Mouse (Mus musculus) cerebral cortex, adult 2 months (tissue): ENCODE data around the gene Rps27.

Source experiments
- WGBS: fragments of 180-500 bp; shearing (Covaris S2); methylation state at CpG from one replicate; pipeline ENCODE4 v1.1.7; 2018; 5-methylcytosine and 5-hydroxymethylcytosine counted together

Gene Rps27

DNA sequence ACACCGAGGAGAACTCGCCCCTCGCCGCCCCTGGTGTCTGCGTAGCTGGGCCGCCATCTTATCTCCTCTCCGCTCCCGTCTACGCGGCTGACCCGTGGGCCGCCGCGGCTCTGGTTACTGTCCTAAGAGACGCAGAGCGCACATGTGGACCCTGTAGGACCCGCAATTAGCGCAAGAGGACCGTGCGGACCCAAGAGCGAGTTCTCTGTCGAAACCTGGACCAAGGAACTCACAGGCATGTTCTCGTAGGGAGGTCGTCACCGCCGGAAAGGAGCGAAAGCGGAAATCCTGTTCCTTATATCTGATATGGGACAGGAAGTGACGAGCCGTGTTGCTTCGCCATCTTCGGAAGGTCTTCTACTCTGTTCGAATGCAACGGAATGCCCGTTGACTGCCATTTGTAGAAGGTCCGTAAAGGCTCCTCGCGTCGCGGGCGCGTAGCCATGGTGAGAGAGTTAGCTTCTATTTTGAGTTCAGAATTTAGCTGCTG is at the start of gene Rps27, which contains the start of gene Rab13:
TSS of gene Rps27 (minus strand) at position 275 of the 490 bp plus-strand sequence.
TSS of gene Rab13 (plus strand) at position 319 of the 490 bp plus-strand sequence.
- WGBS, result under 1% methylated on average over 42 of the region's 42 CpGs

DNA sequence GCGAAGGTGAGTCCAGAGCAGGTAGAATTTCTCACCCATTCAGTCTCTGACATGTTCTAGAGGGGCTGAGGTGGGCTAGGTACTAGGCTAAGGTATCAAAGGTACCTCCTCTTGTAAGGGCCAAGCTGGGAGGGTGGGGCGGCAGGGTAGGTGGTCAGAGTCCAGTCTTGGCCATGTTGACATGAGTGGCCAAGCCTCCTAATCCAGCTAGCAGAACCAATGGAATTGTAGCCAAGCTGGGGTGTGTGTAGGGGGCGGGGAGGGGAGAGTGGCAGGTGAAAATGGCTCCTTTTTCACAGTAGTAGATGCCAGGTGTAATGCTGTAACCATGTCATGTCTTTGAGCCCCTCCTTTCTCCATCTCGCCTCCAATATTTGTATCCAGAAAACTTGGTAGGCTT is 45.1 kb upstream of the Rps27 start:
- WGBS, result 90% methylated on average over 4 of the region's 4 CpGs

DNA sequence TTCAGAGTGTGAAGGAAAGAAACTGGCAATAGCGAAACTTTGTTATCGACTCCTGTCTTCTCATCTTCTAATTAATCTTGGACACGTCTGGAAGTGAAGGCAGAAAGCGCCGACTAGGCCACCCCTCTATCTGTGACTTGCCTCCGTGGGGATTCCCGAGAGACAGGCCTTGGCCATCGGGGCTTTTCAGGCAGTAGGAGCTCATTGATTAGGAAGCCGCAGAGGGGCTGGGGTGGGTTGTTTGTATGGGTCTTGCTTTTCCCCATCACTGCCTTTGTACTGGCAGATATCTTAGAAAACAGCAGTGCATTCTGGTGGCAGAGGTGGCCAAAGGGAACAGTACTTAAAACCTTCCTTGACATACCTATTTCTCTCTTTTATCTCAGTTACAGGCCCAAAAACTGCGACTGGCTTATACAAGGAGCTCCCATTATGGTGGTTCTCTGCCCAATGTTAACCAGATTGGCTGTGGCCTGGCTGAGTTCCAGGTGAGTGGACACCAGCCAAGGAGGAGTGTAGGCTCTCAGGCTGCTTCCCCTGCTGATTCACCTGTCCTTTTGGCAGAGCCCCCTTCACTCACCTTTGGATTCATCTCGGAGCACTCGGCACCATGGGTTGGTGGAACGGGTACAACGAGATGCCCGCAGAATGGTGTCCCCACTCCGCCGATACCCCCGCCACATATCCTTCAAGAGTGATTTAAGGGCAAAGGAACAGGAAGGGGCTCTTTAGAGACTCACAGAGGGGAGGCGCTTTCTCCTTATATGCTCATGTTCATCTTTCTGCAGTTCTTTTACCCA is 43.5 kb upstream of the Rps27 start:
- 87% methylated on average over 19 of the region's 19 CpGs for WGBS

DNA sequence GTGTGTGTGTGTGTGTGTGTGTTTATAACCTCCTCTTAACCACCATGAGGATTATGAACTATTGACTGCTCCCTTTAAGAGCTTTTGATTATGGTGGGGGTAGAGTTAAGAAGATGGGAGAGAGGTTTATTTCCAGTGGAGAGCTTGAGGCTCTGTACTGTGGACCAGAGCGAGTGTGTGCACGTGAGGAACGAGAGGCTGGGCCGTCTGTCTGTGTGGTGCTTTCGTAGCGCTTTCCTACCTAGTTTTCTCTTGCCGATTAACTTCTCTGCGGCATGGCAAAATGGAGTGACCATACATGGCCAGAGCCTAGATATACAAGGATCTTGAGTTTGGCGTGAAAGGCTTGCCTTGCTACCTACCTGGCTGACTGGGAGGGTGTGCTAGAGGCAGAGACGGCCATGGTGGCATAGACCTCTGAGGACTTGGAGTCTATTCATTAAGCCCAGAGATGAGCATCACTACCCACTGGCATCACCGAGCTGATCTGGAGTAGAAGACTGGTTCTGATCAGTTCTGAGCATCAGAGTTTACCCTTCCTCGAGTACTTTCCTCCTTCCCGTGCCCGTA is 42.4 kb upstream of the Rps27 start:
- WGBS, result 92% methylated on average over 14 of the region's 14 CpGs

DNA sequence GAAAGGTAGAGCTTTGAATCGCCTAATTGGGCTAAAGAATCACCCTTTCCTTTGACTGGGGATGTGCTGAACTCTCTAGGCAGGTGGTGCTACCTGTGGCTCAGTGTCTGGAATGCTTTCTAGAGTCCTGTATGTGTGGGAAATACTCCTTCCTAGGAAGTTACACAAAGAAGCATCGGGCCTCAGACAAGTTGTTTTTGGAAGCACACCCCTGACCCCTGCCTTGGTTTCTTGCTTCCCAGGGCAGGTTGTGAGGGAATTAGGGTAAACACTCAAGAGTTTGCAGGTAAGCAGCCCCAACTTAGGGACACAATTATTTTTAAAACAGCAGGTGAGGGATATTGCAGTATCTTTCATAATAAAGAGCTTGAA is 41.7 kb upstream of the Rps27 start:
- 7% methylated on average over 2 of the region's 2 CpGs for WGBS

DNA sequence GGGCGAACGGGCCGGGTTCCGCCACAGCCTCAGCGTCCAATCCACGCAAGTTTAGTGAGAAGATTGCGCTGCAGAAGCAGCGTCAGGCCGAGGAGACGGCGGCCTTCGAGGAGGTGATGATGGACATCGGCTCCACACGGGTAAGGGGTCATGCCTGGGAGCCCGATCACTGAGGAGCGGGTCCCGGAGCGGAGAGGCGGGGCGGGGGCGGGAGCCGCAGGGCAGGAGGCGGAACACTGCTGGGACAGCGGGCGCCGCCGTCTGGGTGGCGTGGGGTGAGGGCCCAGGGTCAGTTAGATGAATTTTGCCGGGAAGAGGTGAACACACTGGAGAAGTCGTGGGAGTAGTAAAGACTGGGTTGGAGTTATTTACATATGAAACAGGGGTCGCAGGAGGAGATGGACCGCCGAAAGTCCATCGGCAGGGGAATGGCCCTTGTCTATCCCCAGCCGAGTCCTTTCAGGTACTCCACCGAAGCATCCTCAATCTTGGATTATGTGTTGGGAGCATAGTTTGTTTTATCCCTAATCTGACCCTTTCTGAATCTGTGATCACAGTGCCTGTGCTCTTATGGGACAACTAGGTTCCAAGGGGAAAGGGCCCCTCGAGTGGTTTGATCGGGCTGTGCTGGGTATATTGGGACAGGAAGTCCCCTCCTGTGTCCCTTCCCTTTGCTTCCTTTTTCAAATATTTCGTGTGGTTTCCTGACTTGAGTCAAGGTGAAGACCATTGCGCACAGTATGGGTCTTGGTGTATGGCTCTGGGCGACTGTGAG is 41.2 kb upstream of the Rps27 start:
- WGBS, result under 1% methylated on average over 41 of the region's 41 CpGs

DNA sequence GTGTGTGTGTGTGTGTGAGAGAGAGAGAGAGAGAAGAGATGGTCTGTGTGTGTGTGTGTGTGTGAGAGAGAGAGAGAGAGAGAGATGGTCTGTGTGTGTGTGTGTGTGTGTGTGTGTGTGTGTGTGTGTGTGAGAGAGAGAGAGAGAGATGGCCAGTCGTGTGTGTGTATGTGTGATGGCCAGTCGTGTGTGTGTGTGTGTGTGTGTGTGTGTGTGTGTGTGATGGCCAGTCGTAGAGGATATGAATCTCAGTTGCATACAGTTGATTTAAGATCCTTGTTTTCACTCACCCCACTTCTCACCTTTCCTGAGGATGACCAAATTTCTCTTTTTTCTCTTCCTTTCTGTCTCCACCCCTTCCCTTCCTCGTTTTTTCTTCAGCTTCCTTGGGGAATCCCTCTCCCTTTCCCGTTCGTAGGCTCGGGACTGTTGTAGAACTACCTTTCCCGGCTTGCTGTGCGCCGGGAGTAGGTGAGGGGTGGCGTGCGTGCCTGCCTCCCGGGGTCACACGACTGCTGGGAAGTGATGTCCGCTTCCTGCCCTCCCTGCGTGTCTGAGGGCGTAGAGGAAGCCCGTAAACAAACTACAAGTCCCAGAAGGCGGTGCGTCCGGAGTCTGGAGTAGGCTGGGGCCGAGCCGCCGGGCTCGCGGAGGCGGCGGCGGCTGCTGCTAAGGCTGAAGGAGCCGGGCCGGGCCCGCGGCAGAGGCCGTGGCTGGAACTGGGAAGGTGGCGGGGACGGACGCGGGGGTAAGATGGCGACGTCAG is 40.4 kb upstream of the Rps27 start, which contains the start of gene Crtc2:
TSS of gene Crtc2 (plus strand) at position 511 of the 766 bp plus-strand sequence.
- under 1% methylated on average over 40 of the region's 40 CpGs for WGBS

DNA sequence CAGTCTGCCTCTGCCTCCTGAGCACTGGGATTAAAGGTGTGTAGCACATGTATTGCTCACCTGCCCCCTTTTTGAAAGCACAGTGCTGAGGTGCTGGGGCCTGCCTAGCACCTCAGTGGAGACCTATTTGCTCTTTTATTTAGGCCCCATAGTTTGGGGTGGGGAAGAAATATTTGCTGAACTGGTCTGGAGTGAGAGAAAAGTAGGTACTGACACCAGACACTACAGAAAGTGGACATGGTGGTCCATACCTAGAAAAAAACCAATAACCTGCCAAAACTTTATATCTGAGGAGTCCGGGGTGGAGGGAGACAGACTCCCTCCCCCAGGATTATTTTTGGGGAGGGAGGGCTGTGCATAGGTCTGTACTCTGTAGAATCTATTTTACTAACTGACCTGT is 39.7 kb upstream of the Rps27 start:
- WGBS, result 53% methylated on average over 1 of the region's 1 CpGs

DNA sequence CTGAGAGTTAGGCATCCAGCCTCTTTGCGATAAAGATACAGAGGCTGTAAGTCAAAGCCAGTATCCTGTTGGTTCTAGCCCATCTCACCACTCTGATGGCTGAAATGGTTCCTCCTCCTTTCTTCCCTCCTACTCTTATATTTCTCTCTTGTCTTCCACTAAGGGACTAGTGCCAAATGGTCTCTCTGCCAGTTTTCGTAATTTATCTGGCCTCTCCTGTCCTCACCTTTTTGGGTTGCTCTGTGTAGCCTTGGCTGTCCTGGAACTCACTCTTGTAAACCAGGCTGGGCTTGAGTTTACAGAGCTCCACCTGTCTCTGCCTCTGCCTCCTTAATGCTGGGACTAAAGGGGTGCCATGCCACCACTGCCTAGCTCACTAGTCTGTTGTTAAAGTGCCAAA is 39.2 kb upstream of the Rps27 start:
- WGBS, result 64% methylated on average over 2 of the region's 2 CpGs

DNA sequence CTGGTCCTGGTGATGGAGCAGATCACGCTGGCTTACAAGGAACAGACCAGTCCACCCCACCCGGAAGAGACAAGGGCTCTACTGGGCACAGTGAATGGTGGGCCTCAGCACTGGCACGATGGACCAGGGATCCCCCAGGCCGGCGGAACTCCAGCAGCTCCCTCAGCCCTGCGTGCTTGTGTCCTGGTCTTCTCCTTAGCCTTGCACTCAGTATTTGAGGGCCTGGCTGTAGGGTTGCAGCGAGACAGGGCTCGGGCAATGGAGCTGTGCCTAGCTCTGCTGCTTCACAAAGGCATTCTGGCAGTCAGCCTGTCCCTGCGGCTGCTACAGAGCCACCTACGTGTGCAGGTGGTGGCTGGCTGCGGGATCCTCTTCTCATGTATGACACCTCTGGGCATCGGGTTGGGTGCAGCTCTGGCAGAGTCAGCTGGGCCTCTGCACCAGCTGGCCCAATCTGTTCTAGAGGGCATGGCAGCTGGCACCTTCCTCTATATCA is 38.3 kb upstream of the Rps27 start:
- 70% methylated on average over 11 of the region's 12 CpGs for WGBS

DNA sequence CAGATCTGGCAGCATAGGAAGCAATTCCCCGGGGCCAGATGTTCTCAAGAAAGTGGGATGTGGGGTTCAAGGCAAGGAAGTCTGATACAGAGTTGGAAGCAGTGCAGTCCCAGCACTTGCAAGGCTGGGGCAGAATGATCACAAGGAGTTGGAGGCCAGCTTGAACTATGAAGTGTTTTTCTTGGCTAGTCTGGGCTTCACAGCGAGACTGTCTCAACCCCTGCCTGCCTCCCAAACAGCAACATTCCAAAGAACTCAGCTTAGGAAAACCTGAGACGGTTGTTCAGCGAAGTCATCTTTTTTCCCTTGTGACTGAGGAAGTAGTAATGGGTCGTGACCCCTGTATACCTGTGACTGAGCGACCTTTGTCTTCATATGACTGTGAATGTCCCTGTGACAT is 37.3 kb upstream of the Rps27 start:
- 74% methylated on average over 6 of the region's 6 CpGs for WGBS

DNA sequence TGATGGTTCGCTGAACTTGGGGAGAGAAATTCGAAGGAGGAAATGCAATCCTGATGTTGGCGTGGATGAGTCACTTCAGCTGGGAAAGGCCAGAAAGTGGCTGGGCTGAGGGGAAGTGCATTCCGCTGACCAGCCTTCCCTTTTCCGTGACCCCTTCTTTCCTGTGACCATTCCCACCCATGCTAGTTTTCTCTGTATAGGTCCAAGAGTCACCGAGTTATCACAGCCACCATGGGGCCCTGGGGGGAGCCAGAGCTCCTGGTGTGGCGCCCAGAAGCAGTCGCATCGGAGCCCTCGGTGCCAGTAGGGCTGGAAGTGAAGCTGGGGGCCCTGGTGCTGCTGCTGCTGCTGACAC is 35.3 kb upstream of the Rps27 start:
- WGBS, result 1% methylated on average over 10 of the region's 10 CpGs

DNA sequence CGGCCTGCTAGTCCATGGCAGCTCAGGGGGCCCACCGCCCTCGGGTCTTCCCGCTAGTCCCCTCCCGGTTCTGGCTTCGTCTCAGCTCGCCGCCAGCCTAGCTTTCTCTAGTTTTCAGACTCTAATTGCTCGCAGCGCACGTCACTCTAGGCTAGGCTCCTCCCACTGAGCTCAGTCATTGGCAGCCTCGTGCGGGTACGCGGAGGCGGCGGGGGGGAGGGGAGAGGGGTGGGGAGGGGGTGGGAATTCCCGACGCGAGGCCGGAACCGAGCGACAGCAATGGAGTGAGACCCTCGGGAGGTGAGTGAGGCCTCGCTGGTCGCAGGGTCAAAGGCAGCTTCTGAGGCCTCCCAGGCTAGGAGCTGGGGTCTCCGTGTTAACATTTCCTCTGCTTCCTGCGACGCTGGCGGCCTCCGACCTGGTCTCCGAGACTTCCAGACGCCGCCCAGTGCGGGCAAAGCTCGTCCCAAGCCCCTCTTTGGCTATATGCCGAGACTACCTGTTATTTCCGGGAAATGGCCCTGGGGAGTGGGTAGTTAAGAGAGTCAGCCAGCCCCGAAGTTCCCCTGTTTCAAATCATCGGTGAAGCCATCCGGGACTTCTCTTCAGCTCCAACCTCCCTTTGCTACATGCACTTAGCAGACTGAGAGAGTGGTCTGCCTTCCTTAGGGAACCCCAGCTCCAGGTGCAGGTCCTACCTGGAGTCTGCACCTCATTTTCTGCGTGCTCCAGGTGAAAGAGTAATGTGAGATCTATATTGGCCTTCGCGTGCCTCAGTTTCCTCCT is 34.7 kb upstream of the Rps27 start, which contains the start of gene Slc39a1:
TSS of gene Slc39a1 (plus strand) at position 213 of the 786 bp plus-strand sequence.
- WGBS, result under 1% methylated on average over 44 of the region's 44 CpGs

DNA sequence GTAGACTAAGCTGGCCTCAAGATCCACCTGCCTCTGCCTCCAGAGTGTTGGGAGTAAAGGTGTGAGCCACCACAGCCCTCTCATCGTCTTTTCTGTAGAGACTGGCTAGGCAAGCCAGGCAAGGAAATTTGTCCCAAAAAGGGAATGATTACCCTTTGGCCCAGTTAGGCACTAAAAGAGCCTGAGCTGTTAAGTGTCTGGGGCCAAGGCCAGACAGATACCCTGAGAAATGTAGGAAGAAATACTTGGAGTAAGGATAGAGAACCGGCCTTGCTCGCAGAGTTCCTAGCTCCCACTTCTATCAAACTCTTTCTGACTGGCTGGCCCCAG is 34.1 kb upstream of the Rps27 start:
- 5% methylated on average over 3 of the region's 3 CpGs for WGBS

DNA sequence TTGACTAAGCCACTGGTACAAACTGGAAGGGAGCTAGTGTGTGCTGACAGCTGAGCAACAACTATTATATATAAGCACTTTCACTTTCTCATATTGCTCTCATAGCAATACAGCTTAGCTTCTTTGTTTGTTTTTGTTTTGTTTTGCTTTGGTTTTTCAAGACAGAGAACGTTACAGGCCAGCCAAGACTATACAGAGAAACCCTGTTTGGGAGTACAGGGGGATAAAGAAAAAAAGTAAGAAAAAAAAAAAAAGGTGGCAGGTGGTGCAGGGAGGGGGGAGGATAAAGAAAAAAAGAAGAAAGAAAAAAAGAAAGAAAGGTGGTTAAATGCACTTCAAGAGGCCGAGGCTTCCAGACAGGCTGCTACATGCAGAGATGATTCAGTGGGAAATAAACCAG is 32.0 kb upstream of the Rps27 start:
- WGBS, result 55% methylated on average over 2 of the region's 2 CpGs

DNA sequence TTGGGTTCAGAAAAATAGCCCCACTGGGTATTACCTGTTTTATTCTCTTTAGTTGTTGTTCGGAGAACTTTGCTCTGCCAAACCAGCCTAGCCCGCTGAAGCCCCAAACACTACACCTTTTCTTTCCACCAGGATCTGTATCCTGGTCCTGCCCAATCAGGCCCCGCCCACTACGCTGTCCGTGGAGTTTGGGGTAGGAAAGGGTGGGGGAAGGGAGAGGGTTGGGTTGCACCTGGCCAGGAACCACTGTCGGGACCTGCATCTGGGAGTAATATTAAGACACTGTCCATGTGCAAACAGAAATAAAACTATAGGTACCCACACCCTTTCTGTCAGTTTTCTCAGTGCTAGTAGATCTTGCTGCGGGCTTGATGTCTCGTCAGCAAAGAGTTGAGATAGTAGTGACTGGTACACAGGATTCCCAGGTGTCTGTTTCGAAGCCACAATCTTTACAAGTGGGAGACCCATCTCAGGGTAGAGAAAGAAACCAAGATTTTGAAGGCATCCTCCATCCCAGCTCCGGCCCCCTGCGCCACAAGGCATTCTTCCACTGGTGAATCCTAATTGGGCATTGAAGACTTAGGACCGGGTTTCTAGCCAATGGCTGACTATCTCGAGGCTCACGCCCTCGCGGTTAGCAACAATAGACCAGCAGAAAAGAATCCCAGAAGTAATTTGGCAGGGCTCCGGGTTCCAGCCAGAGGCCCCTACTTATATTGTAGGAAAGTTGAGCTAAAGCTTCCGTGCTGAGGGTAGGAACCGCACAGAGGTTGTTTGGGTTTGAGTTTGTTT is 29.7 kb upstream of the Rps27 start, which contains the start of gene Creb3l4:
TSS of gene Creb3l4 (minus strand) at position 529 of the 792 bp plus-strand sequence.
- WGBS, result 17% methylated on average over 19 of the region's 19 CpGs

DNA sequence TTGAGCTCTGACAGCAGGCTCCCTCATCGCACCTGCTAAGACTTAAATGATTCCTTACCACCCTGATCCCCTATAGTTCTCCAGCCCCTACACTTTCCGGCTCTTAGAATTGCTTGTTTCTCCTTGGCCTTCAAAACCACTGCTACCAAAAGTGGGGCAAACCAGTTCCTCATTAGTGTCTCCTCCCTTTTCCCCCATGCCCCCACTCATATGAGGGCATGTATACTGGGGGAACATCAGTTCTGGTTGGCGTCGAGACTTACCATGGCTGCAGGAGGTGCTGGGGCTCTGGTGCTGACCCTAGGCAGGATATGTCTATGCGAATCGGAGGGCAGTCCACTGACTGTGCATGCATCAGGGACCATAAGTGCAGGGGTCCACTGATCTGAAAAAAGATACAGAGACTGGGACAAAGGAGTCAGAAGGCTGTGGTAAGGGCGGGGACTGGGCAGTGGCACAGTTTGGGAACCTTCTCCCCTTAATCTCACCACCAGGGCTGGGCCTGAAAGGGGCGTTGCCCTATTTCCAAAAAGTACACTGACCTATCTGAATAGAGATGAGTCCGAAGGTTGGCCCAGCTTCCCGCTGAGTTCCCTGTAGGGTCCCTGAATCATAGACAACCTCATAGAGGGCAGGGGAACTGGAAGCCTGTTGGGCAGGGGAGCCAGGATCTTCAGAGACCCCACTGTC is 28.4 kb upstream of the Rps27 start:
- 94% methylated on average over 10 of the region's 10 CpGs for whole genome bisulfite sequencing

DNA sequence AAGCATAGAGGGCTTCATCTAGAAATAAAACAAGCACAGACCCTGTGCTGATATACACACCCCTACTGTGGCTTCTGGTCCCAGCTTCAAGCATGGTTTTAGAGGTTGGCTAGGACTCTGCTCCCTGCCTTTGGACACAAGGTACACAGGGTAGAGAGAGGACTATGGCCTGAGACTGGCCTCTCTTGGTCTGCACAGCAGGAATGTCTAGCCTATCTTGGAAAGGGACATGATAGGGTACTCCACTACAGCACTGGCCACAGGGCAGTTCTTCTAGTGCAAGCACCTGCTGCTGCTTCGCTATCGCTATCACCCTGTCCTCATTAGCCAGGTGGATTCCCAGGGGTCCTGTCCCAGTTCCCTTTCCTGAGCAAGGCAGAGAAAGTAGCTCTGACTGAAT is 27.8 kb upstream of the Rps27 start:
- WGBS, result 94% methylated on average over 2 of the region's 2 CpGs
